Mouse (Mus musculus) CH12.LX (cell line): ENCODE results near the gene Mesd. TPM values are rescaled to one million over a fixed set of nuclear protein-coding genes. Genes with fewer than 3 reads are reported as not detected.

Source experiments
- DNase-seq: peaks from one replicate; pipeline ENCODE4 v3.0.0-alpha.2; 2013; ENCODE audit errors: extremely low read depth
- H3K27ac ChIP-seq: 2 replicates; pipeline ENCODE4 v1.5.1; 2012; ENCODE audit warnings: low read depth, mild to moderate bottlenecking, control low read depth, moderate library complexity; ENCODE audit not compliant: insufficient read depth
- H3K27me3 ChIP-seq: replicated peaks from 2 replicates; pipeline ENCODE3; 2012; ENCODE audit warnings: inconsistent platforms
- H3K36me3 ChIP-seq, 2 experiments: replicated peaks in 1 of 2; 2 replicates each; pipeline versions ENCODE3 to v1.6.1; 2012; ENCODE audit warnings: inconsistent platforms in 1 of 2, low read length in 1 of 2, mild to moderate bottlenecking in 1 of 2, mixed read lengths in 1 of 2, moderate library complexity in 1 of 2; ENCODE audit not compliant: control insufficient read depth in 1 of 2, insufficient read depth in 1 of 2
- H3K4me1 ChIP-seq, 2 experiments: 2 replicates each; pipeline ENCODE4 v1.6.1; 2012; ENCODE audit warnings: inconsistent platforms in 1 of 2, moderate library complexity in 1 of 2; ENCODE audit not compliant: insufficient read depth in 2 of 2, control insufficient read depth in 1 of 2
- H3K4me2 ChIP-seq: 2 replicates; pipeline ENCODE4 v1.6.1; 2012; ENCODE audit warnings: low read depth, mild to moderate bottlenecking, control low read depth; ENCODE audit not compliant: poor library complexity, insufficient read depth, severe bottlenecking
- H3K4me3 ChIP-seq, 3 experiments: fragments of 150-350 bp in 1 of 3; sonication (generic) in 1 of 3; replicated peaks in 1 of 3; 2 replicates each; pipeline versions ENCODE3 to v1.5.1; 2011 to 2012; ENCODE audit warnings: low read depth in 2 of 3, low read length in 2 of 3, mild to moderate bottlenecking in 2 of 3, moderate library complexity in 2 of 3, control low read depth in 1 of 3, improper control_type of control experiment in 1 of 3, inconsistent platforms in 1 of 3, mixed read lengths in 1 of 3; ENCODE audit not compliant: poor library complexity in 1 of 3
- H3K79me2 ChIP-seq: replicated peaks from 2 replicates; pipeline ENCODE4 v1.6.1; 2012; ENCODE audit warnings: mild to moderate bottlenecking, moderate library complexity; ENCODE audit not compliant: control insufficient read depth, poor library complexity, insufficient read depth, severe bottlenecking; ENCODE audit errors: extremely low read depth
- H3K9ac ChIP-seq: 2 replicates; pipeline ENCODE4 v1.6.1; 2012; ENCODE audit warnings: low read depth, mild to moderate bottlenecking, control low read depth, moderate library complexity; ENCODE audit not compliant: insufficient read depth
- H3K9me3 ChIP-seq: replicated peaks from 2 replicates; pipeline ENCODE3; 2012; ENCODE audit warnings: low read length, inconsistent platforms, mixed read lengths
- BHLHE40 ChIP-seq: IDR thresholded peaks from 2 replicates; pipeline ENCODE4 v1.6.1; 2011; ENCODE audit warnings: mild to moderate bottlenecking, low read depth, low read length, improper control_type of control experiment
- CHD2 ChIP-seq: IDR thresholded peaks from 2 replicates; pipeline ENCODE4 v1.6.1; 2011; ENCODE audit warnings: low read length, improper control_type of control experiment
- CTCF ChIP-seq, 2 experiments: IDR thresholded peaks in 1 of 2; conservative IDR thresholded peaks in 1 of 2; 2 replicates each; pipeline ENCODE4 v1.5.1; 2011 to 2012; ENCODE audit warnings: low read depth in 2 of 2, low read length in 2 of 2, improper control_type of control experiment in 1 of 2, inconsistent platforms in 1 of 2, mild to moderate bottlenecking in 1 of 2, moderate library complexity in 1 of 2
- EP300 ChIP-seq: IDR thresholded peaks from 2 replicates; pipeline ENCODE4 v1.6.1; 2011; ENCODE audit warnings: low read length, improper control_type of control experiment
- ETS1 ChIP-seq: conservative IDR thresholded peaks from 2 replicates; pipeline ENCODE4 v1.6.1; 2012; ENCODE audit warnings: low read depth, mild to moderate bottlenecking, inconsistent platforms, low read length, improper control_type of control experiment, moderate library complexity
- HCFC1 ChIP-seq: IDR thresholded peaks from 2 replicates; pipeline ENCODE4 v1.6.1; 2012; ENCODE audit warnings: low read depth, mild to moderate bottlenecking, inconsistent platforms, low read length, improper control_type of control experiment
- JUN ChIP-seq: IDR thresholded peaks from 2 replicates; pipeline ENCODE4 v1.6.1; 2011; ENCODE audit warnings: low read depth, mild to moderate bottlenecking, low read length, improper control_type of control experiment, moderate library complexity; ENCODE audit not compliant: insufficient read depth
- JUND ChIP-seq: conservative IDR thresholded peaks from 2 replicates; pipeline ENCODE4 v1.6.1; 2011; ENCODE audit warnings: low read depth, low read length, improper control_type of control experiment
- MAX ChIP-seq: IDR thresholded peaks from 2 replicates; pipeline ENCODE4 v1.6.1; 2011; ENCODE audit warnings: low read length, improper control_type of control experiment
- MYC ChIP-seq: IDR thresholded peaks from 2 replicates; pipeline ENCODE4 v1.6.1; 2011; ENCODE audit warnings: low read depth, mild to moderate bottlenecking, improper control_type of control experiment, low read length
- POLR2A ChIP-seq: IDR thresholded peaks from 2 replicates; pipeline ENCODE4 v1.6.1; 2011; ENCODE audit warnings: low read depth, mild to moderate bottlenecking, improper control_type of control experiment, low read length
- POLR2AphosphoS2 ChIP-seq: IDR thresholded peaks from 2 replicates; pipeline ENCODE4 v1.6.1; 2011; ENCODE audit warnings: low read depth, low read length, improper control_type of control experiment
- RCOR1 ChIP-seq: conservative IDR thresholded peaks from 2 replicates; pipeline ENCODE4 v1.6.1; 2012; ENCODE audit warnings: low read depth, mild to moderate bottlenecking, inconsistent platforms, low read length, improper control_type of control experiment
- SMC3 ChIP-seq: IDR thresholded peaks from 2 replicates; pipeline ENCODE4 v1.6.1; 2011; ENCODE audit warnings: low read depth, low read length, improper control_type of control experiment
- TBP ChIP-seq: conservative IDR thresholded peaks from 2 replicates; pipeline ENCODE4 v1.6.1; 2011; ENCODE audit warnings: low read depth, low read length, improper control_type of control experiment
- TCF12 ChIP-seq: IDR thresholded peaks from 2 replicates; pipeline ENCODE4 v1.6.1; 2014; ENCODE audit warnings: low read depth, mild to moderate bottlenecking, inconsistent platforms, low read length, improper control_type of control experiment
- USF1 ChIP-seq: IDR thresholded peaks from 2 replicates; pipeline ENCODE4 v1.6.1; 2014; ENCODE audit warnings: low read depth, mild to moderate bottlenecking, inconsistent platforms, low read length, improper control_type of control experiment
- USF2 ChIP-seq: conservative IDR thresholded peaks from 2 replicates; pipeline ENCODE4 v1.6.1; 2011; ENCODE audit warnings: low read depth, low read length, improper control_type of control experiment
- ZC3H11A ChIP-seq: IDR thresholded peaks from 2 replicates; pipeline ENCODE4 v1.6.1; 2012; ENCODE audit warnings: low read depth, mild to moderate bottlenecking, inconsistent platforms, low read length, improper control_type of control experiment
- ZKSCAN1 ChIP-seq: IDR thresholded peaks from 2 replicates; pipeline ENCODE4 v1.6.1; 2012; ENCODE audit warnings: low read depth, inconsistent platforms, low read length, improper control_type of control experiment, borderline replicate concordance
- dilution Hi-C: fragments of 300-500 bp; cut with MboI; formaldehyde crosslinking; loops from 2 replicates; pipeline ENCODE4 v1.14.3; 2020; ENCODE audit warnings: low sequenced_read_pairs; ENCODE audit not compliant: extremely low pct_unique_long_range_greater_than_20kb, extremely low pct_ligation_motif_present
- in situ Hi-C: fragments of 300-500 bp; cut with MboI; formaldehyde crosslinking; loops from 3 replicates; pipeline ENCODE4 v1.14.3; 2019; ENCODE audit warnings: low sequenced_read_pairs, low pct_ligation_motif_present, low pct_unique_long_range_greater_than_20kb, mixed read lengths
- polyA plus RNA-seq: library from polyadenylated mRNA; unstranded; fragments of >175 nt; gene quantifications from 2 replicates; pipeline ENCODE4 v1.2.1, GENCODE M21; 2012; ENCODE audit warnings: low read depth; ENCODE audit not compliant: insufficient read length
- total RNA-seq, 2 experiments: library from RNA; depleted of rRNA; stranded (reverse); fragments of 300-350 nt in 1 of 2; fragments of >200 nt in 1 of 2; gene quantifications; 2 replicates each; pipeline ENCODE4 v1.2.3; 2012 to 2014

Gene Mesd
- total and polyA plus RNA-seq, 3 experiments = 33.4 to 67.6 (median 40.6) TPM

DNA sequence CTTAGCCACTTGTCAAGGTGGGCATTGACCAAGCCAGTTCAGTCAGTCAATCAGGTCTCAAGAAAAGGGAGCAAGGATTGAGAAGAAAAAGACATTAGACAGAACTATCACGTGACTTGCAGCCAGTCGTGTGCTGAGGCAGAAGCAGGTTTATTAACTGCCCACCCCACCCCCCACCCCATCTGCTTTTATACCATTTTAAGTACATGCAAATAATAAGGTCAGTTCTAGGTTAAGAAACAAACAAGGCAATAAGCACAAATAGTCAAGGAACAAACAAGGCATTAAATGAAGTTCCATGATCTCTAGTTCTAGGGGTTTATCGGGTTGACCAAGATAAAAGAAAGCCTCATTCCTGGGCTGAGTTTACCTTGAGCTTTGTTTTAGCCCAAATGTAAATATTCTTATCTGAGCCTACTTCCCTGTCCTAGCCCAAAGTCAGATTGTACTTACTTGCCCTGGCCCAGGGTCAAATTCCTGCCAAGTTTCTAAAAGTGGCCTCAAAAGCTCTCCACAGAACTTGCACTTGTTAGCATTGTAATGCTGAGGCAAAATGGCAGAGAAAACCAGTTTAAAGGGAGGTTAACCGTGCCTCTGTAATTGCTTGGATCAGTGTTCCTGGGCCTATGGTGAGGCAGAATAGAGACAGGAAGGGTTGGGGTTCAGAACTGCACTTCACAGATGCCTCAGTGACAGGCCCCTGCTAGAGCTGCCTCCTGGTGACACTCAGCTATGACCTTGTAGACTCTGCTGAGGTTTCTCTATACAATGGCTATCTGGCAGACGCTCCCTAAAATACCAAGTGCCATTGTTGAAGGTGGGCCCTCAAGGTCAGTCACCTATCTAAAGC lies 18.3 kb downstream of the Mesd start:
- dilution Hi-C loops = no loop called here

DNA sequence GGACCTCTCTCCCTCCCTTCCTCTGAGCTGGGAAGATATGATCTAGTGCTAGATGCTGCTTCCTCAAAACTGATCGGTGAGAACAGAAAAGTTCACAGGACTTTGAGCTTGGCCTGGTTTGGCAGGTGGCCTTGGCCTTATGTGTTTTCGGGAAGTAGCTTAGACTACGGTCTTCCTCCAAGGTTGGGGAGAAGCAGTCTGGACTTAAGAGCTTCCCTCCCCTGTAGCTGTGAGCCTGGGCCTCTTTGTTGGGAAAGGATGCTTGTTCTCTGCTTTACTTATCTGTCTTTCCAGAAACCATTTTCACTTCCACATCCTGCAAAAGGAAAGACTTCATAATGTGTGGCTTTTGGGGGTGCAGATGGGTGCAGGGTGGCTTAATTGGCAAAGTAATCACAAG lies 20.6 kb downstream of the Mesd start:
- peaks cover 0 to 5% of the 10 kb centered on the region in 2 experiments; a peak in 1 of 4 replicates for H3K4me1 ChIP-seq
- no peak overlapping the region for H3K4me2 ChIP-seq
- H3K9ac ChIP-seq = no peak overlapping the region
- no peaks in the 10 kb centered on the region for H3K27me3 ChIP-seq
- no peak overlapping the region for H3K27ac ChIP-seq
- peaks cover 4 to 19% of the 10 kb centered on the region in 2 experiments for H3K36me3 ChIP-seq
- DNase-seq = no peak
- dilution Hi-C loops (no loop called here), in situ Hi-C loops (no loop called here)
- no peaks in the 10 kb centered on the region for H3K9me3 ChIP-seq
- no peak for TF ChIP-seq POLR2AphosphoS2
- no peak for TF ChIP-seq JUN
- no peaks in the 10 kb centered on the region for H3K79me2 ChIP-seq
- no peak overlapping the region for H3K4me3 ChIP-seq

More for the DNA sequence above, 18.3 kb downstream of the Mesd start:
- H3K4me1 ChIP-seq = peaks cover 0 to 5% of the 10 kb centered on the region in 2 experiments; a peak in 1 of 4 replicates
- H3K27ac ChIP-seq = no peak overlapping the region
- H3K4me2 ChIP-seq = no peak overlapping the region
- in situ Hi-C loops = no loop called here
- no peak for TF ChIP-seq RCOR1
- TF ChIP-seq HCFC1 = no peak
- TF ChIP-seq ETS1 = no peak
- no peak for TF ChIP-seq CTCF (conservative IDR thresholded peaks at IDR 0.05 in 1 of 2, IDR thresholded peaks at IDR 0.05 in 1 of 2; ENCODE audit: low read depth in 2 of 2, low read length in 2 of 2)
- TF ChIP-seq USF2 = no peak
- no peak for TF ChIP-seq TCF12
- TF ChIP-seq ZKSCAN1 = no peak
- no peak for TF ChIP-seq CHD2
- TF ChIP-seq ZC3H11A = no peak
- no peak for TF ChIP-seq USF1
- TF ChIP-seq MAX = no peak
- TF ChIP-seq BHLHE40 = no peak
- no peak for TF ChIP-seq JUN
- no peak for TF ChIP-seq EP300
- no peak for TF ChIP-seq TBP
- TF ChIP-seq JUND = no peak
- no peak for TF ChIP-seq MYC
- TF ChIP-seq POLR2A = no peak
- TF ChIP-seq SMC3 = no peak
- no peak overlapping the region for H3K4me3 ChIP-seq
- no peak overlapping the region for H3K9ac ChIP-seq
- no peaks in the 10 kb centered on the region for H3K9me3 ChIP-seq
- peaks cover 25 to 42% of the 10 kb centered on the region in 2 experiments for H3K36me3 ChIP-seq
- H3K79me2 ChIP-seq = no peaks in the 10 kb centered on the region; the same call in 1 of the 2 replicates
- no peak for DNase-seq
- H3K27me3 ChIP-seq = no peaks in the 10 kb centered on the region
